Mouse (Mus musculus) lung, embryonic 14.5 days (tissue): ENCODE data around the gene Zfp941. TPM values are rescaled to one million over a fixed set of nuclear protein-coding genes. Genes with fewer than 3 reads are reported as not detected.

Experiments
- ATAC-seq: fragments of 200-750 bp; cut with Nextera tagmentation; 2 replicates; pipeline ENCODE4 v1.8.0; 2017; ENCODE audit warnings: mild to moderate bottlenecking, moderate TSS enrichment, moderate library complexity; ENCODE audit not compliant: insufficient read depth
- DNase-seq: peaks from one replicate; pipeline ENCODE4 v3.0.0-alpha.2; 2015
- H3K27ac ChIP-seq: fragments of 300-500 bp; sonication (generic); 2 replicates; pipeline ENCODE4 v1.5.1; 2014; ENCODE audit warnings: low read depth, mild to moderate bottlenecking, moderate library complexity
- H3K27me3 ChIP-seq: fragments of 300-500 bp; sonication (generic); 2 replicates; pipeline ENCODE4 v1.6.1; 2014; ENCODE audit warnings: low read length, control low read depth; ENCODE audit not compliant: insufficient read depth
- H3K36me3 ChIP-seq: fragments of 300-500 bp; sonication (generic); 2 replicates; pipeline ENCODE4 v1.6.1; 2014; ENCODE audit warnings: control low read depth; ENCODE audit not compliant: insufficient read depth
- H3K4me1 ChIP-seq: fragments of 300-500 bp; sonication (generic); 2 replicates; pipeline ENCODE4 v1.6.1; 2014; ENCODE audit warnings: antibody characterized with exemption, control low read depth; ENCODE audit not compliant: insufficient read depth
- H3K4me2 ChIP-seq: fragments of 300-500 bp; sonication (generic); 2 replicates; pipeline ENCODE4 v1.6.1; 2014; ENCODE audit warnings: mild to moderate bottlenecking
- H3K4me3 ChIP-seq: fragments of 300-500 bp; sonication (generic); 2 replicates; pipeline ENCODE4 v1.5.1; 2014; ENCODE audit warnings: low read depth, low read length
- H3K9ac ChIP-seq: fragments of 300-500 bp; sonication (generic); 2 replicates; pipeline ENCODE4 v1.6.1; 2014
- H3K9me3 ChIP-seq: fragments of 300-500 bp; sonication (generic); 2 replicates; pipeline ENCODE4 v1.6.1; 2016; ENCODE audit warnings: low read depth, low read length, control low read depth
- CTCF ChIP-seq: IDR thresholded peaks from 2 replicates; pipeline ENCODE4 v1.5.1; 2016; ENCODE audit warnings: antibody characterized with exemption, low read depth
- WGBS: fragments of 180-500 bp; shearing (Covaris S2); extraction: QIAGEN DNeasy Blood & Tissue Kit; methylation state at CpG from one replicate; pipeline ENCODE4 v1.1.7; 2014; 5-methylcytosine and 5-hydroxymethylcytosine counted together
- polyA plus RNA-seq: library from polyadenylated mRNA; unstranded; fragments of >200 nt; fragmentation: Nextera tagmentation; extraction: Ambion mirVana; gene quantifications from 2 replicates; pipeline ENCODE4 v1.2.1, GENCODE M21; 2014

The Zfp941 gene
- polyA plus RNA-seq, 1 experiment from 2014 or later: 0.83 TPM

- Histone ChIP-seq H3K27me3 (no peaks in the 10 kb centered on the region), H3K4me1 (no peaks in the 10 kb centered on the region), H3K27ac (no peak overlapping the region), H3K36me3 (peaks cover 24% of the 10 kb centered on the region), H3K9me3 (no peaks in the 10 kb centered on the region), H3K4me3 (no peak overlapping the region), H3K9ac (no peak overlapping the region), H3K4me2 (no peak overlapping the region)
- WGBS: 96% methylated on average over 10 of the region's 10 CpGs
- DNase-seq (no peak), ATAC-seq (no peak)
- TF ChIP-seq CTCF: no peak
Measured at GRCm38 (mm10) chr7:140848591-140848990, 26.6 kb upstream of the Zfp941 start.

- 50% methylated on average over 11 of the region's 11 CpGs for WGBS
- Histone ChIP-seq H3K27me3 (no peaks in the 10 kb centered on the region), H3K9me3 (no peaks in the 10 kb centered on the region)
Measured at GRCm38 (mm10) chr7:140847755-140848580, 26.0 kb upstream of the Zfp941 start, which contains the start of gene Odf3. Gene Odf3, plus strand, starts transcription at chr7:140847805.

GRCm38 (mm10) chr7:140846676-140847075, 24.7 kb upstream of the Zfp941 start:
- ATAC-seq: no peak
- WGBS: 76% methylated on average over 10 of the region's 10 CpGs
- Histone ChIP-seq H3K4me2 (no peak overlapping the region), H3K27me3 (no peaks in the 10 kb centered on the region), H3K9ac (no peak overlapping the region), H3K9me3 (no peaks in the 10 kb centered on the region), H3K4me1 (no peaks in the 10 kb centered on the region), H3K4me3 (no peak overlapping the region), H3K27ac (no peak overlapping the region), H3K36me3 (peaks cover 5% of the 10 kb centered on the region)
- DNase-seq: no peak
- TF ChIP-seq CTCF: no peak

More at GRCm38 (mm10) chr7:140847755-140848580, 26.0 kb upstream of the Zfp941 start, which contains the start of gene Odf3:
- H3K9ac ChIP-seq: no peak within 1 kb of the TSS
- no peak within 1 kb of the TSS for H3K4me2 ChIP-seq
- peak; percentile 16; the same call in 1 of the 2 replicates for TF ChIP-seq CTCF
- no peak within 1 kb of the TSS for H3K4me3 ChIP-seq
- ATAC-seq (peak; percentile 9; the same call in 1 of the 2 replicates), DNase-seq (peak; percentile 81)
- no peaks in the 10 kb centered on the region for H3K4me1 ChIP-seq
- peaks cover 18% of the 10 kb centered on the region for H3K36me3 ChIP-seq
- no peak within 1 kb of the TSS for H3K27ac ChIP-seq

- Histone ChIP-seq H3K27ac (no peak overlapping the region), H3K36me3 (no peaks in the 10 kb centered on the region), H3K9ac (no peak overlapping the region), H3K4me3 (no peak overlapping the region), H3K4me2 (no peak overlapping the region), H3K4me1 (no peaks in the 10 kb centered on the region), H3K9me3 (no peaks in the 10 kb centered on the region), H3K27me3 (peaks cover 7% of the 10 kb centered on the region; the same call in 1 of the 2 replicates)
- TF ChIP-seq CTCF: peak; percentile 20; the same call in 1 of the 2 replicates
- ATAC-seq (no peak), DNase-seq (no peak)
- 59% methylated on average over 4 of the region's 4 CpGs for WGBS
Measured at GRCm38 (mm10) chr7:140845683-140846082, 23.7 kb upstream of the Zfp941 start.

- DNase-seq: peak; percentile 96
- Histone ChIP-seq H3K27me3 (peaks cover 7% of the 10 kb centered on the region; the same call in 1 of the 2 replicates), H3K4me1 (no peaks in the 10 kb centered on the region), H3K36me3 (no peaks in the 10 kb centered on the region), H3K9ac (no peak within 1 kb of the TSS), H3K4me2 (no peak within 1 kb of the TSS), H3K9me3 (no peaks in the 10 kb centered on the region), H3K27ac (no peak within 1 kb of the TSS), H3K4me3 (no peak within 1 kb of the TSS)
- ATAC-seq: peak; percentile 84
- peak; percentile 91 for TF ChIP-seq CTCF
- WGBS: 23% methylated on average over 14 of the region's 14 CpGs
Measured at GRCm38 (mm10) chr7:140844905-140845665, 23.1 kb upstream of the Zfp941 start, which contains the start of gene Scgb1c1. Gene Scgb1c1, plus strand, starts transcription at chr7:140845547.

GRCm38 (mm10) chr7:140843806-140844205, 21.8 kb upstream of the Zfp941 start:
- Histone ChIP-seq H3K4me1 (no peaks in the 10 kb centered on the region), H3K27me3 (peaks cover 7% of the 10 kb centered on the region; the same call in 1 of the 2 replicates), H3K4me2 (no peak overlapping the region), H3K4me3 (no peak overlapping the region), H3K9ac (no peak overlapping the region), H3K9me3 (no peaks in the 10 kb centered on the region), H3K36me3 (no peaks in the 10 kb centered on the region), H3K27ac (no peak overlapping the region)
- WGBS: 70% methylated on average over 7 of the region's 7 CpGs
- no peak for DNase-seq
- TF ChIP-seq CTCF: no peak
- no peak for ATAC-seq
